Comparison of ENCODE assay signal across 27 mouse cellular contexts in genomic region chr14:12838949-12839348, GRCm38 (mm10). TPM values are rescaled to one million over a fixed set of nuclear protein-coding genes. Genes with fewer than 3 reads are reported as not detected.
"Had no signal": no experiment of that assay in that cellular context is flagged by ENCODE, and none has a peak within 500 bp of the region (broad histone marks: within the 10 kb centered on the region; RNA-seq: fewer than 3 reads in every experiment).

No protein-coding gene starts in this region.

- H3K4me1 ChIP-seq: kidney, embryonic 15.5 days; limb, embryonic 12.5 days; limb, embryonic 15.5 days; neural tube, embryonic 13.5 days had no signal

- H3K4me3 ChIP-seq: kidney, embryonic 15.5 days; limb, embryonic 12.5 days; limb, embryonic 15.5 days; midbrain, embryonic 12.5 days; myocyte; neural tube, embryonic 13.5 days had no signal

- H3K36me3 ChIP-seq: kidney, embryonic 15.5 days; limb, embryonic 12.5 days; limb, embryonic 15.5 days; midbrain, embryonic 12.5 days; neural tube, embryonic 13.5 days had no signal

- H3K4me2 ChIP-seq: kidney, embryonic 15.5 days; limb, embryonic 12.5 days; limb, embryonic 15.5 days; liver, embryonic 11.5 days; lung, embryonic 14.5 days; midbrain, embryonic 12.5 days; neural tube, embryonic 13.5 days had no signal

- H3K9ac ChIP-seq: kidney, embryonic 15.5 days; limb, embryonic 12.5 days; limb, embryonic 15.5 days; liver, embryonic 14.5 days; liver, postnatal 0 days; lung, embryonic 14.5 days; midbrain, embryonic 12.5 days; neural tube, embryonic 13.5 days had no signal

- H3K9me3 ChIP-seq: kidney, embryonic 15.5 days; limb, embryonic 12.5 days; limb, embryonic 15.5 days; midbrain, embryonic 12.5 days; neural tube, embryonic 13.5 days had no signal

- ATAC-seq: liver, postnatal 0 days; lung, postnatal 0 days; midbrain, embryonic 16.5 days had no signal

- H3K27ac ChIP-seq: kidney, embryonic 15.5 days; limb, embryonic 12.5 days; limb, embryonic 15.5 days; liver, embryonic 14.5 days; macrophage; midbrain, embryonic 12.5 days; neural tube, embryonic 13.5 days; stomach, postnatal 0 days had no signal

- H3K27me3 ChIP-seq: kidney, embryonic 15.5 days; limb, embryonic 12.5 days; limb, embryonic 15.5 days; midbrain, embryonic 12.5 days; neural tube, embryonic 13.5 days had no signal

- DNase-seq: kidney, adult 8-10 months; kidney, postnatal 10 days; kidney, postnatal 36 days; layer of hippocampus, postnatal 36 days; liver, postnatal 0 days; lung, embryonic 14.5 days; retina, postnatal 1 day; right cerebral cortex, postnatal 25 days; spleen, adult 18-20 months; thymus, adult 2 months; thymus, postnatal 14 days; thymus, postnatal 4 days had no signal

RNA-seq across cellular contexts. Expression of gene Cadps, which starts 16.1 kb away (rescaled TPM):
- total RNA-seq: megakaryocyte, adult 5-6 weeks; monocyte, adult 5-6 weeks; neutrophil, adult 5-6 weeks had no signal
- polyA plus RNA-seq: liver, postnatal 0 days; macrophage; myocyte had no signal
